Mouse (Mus musculus): ENCODE data around the gene Slc28a2.

DNA sequence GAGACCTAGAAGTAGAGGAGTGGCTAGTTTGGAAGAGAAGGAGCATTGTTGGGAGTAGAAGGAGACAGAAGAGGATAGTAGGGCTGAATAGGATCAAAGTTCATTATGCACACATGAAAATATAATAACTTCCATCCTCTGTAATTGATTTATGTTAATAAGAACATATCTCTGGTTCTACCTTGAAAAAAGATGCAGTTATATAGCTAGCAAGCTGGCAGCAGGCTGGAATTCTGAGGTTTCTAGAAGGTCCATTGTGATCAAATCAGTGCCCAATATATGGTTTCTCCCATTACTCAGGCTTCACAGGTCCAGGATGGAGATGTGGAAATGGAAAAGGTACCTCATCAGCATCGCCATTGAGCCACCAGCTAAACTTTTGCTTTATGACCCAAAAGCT lies 58.4 kb downstream of the Slc28a2 start, which contains the start of gene Gm14085:
- no peak for TF ChIP-seq CTCF (IDR thresholded peaks at IDR 0.05; ENCODE audit: extremely low read depth, insufficient read depth, insufficient read length, insufficient replicate concordance)
- no peak for TF ChIP-seq POLR2A (IDR thresholded peaks at IDR 0.05; ENCODE audit: low read depth, low read length)

Measured in spleen, adult 2 months (tissue).